Mouse (Mus musculus) heart, embryonic 16.5 days (tissue): ENCODE measurements around the gene Rsu1. TPM values are rescaled to one million over a fixed set of nuclear protein-coding genes. Genes with fewer than 3 reads are reported as not detected.

Experiments used
- ATAC-seq: fragments of 200-750 bp; cut with Nextera tagmentation; replicated peaks from 2 replicates; pipeline ENCODE4 v1.8.0; 2017; ENCODE audit warnings: moderate number of reproducible peaks; ENCODE audit not compliant: insufficient read depth, low FRiP score; ENCODE audit errors: extremely low read depth
- H3K27ac ChIP-seq: fragments of 300-500 bp; sonication (generic); 2 replicates; pipeline ENCODE4 v1.5.1; 2014; ENCODE audit warnings: mild to moderate bottlenecking, low read length, control low read depth, moderate library complexity
- H3K27me3 ChIP-seq: fragments of 300-500 bp; sonication (generic); 2 replicates; pipeline ENCODE4 v1.6.1; 2014; ENCODE audit warnings: low read length, mixed read lengths; ENCODE audit not compliant: control insufficient read depth, insufficient read depth
- H3K36me3 ChIP-seq: fragments of 300-500 bp; sonication (generic); 2 replicates; pipeline ENCODE4 v1.6.1; 2014; ENCODE audit not compliant: control insufficient read depth, insufficient read depth
- H3K4me1 ChIP-seq: fragments of 300-500 bp; sonication (generic); 2 replicates; pipeline ENCODE4 v1.6.1; 2014; ENCODE audit warnings: low read length, mixed read lengths; ENCODE audit not compliant: control insufficient read depth, insufficient read depth
- H3K4me2 ChIP-seq: fragments of 300-500 bp; sonication (generic); 2 replicates; pipeline ENCODE4 v1.6.1; 2014; ENCODE audit warnings: low read depth, mild to moderate bottlenecking, control low read depth, low read length
- H3K4me3 ChIP-seq: fragments of 300-500 bp; sonication (generic); 2 replicates; pipeline ENCODE4 v1.5.1; 2014; ENCODE audit warnings: mild to moderate bottlenecking, control low read depth, low read length
- H3K9ac ChIP-seq: fragments of 300-500 bp; sonication (generic); 2 replicates; pipeline ENCODE4 v1.6.1; 2014; ENCODE audit warnings: low read length, control low read depth
- H3K9me3 ChIP-seq: fragments of 300-500 bp; sonication (generic); replicated peaks from 2 replicates; pipeline ENCODE4 v1.6.1; 2016; ENCODE audit warnings: low read length; ENCODE audit not compliant: control insufficient read depth
- WGBS: fragments of 180-500 bp; shearing (Covaris S2); extraction: QIAGEN DNeasy Blood & Tissue Kit; methylation state at CpG from one replicate; pipeline ENCODE4 v1.1.7; 2014; 5-methylcytosine and 5-hydroxymethylcytosine counted together
- polyA plus RNA-seq: library from polyadenylated mRNA; unstranded; fragments of >200 nt; fragmentation: Nextera tagmentation; extraction: Ambion mirVana; gene quantifications from 2 replicates; pipeline ENCODE4 v1.2.1, GENCODE M21; 2015

Gene Rsu1
- 138 and 142 TPM in 2 replicates for polyA plus RNA-seq

DNA sequence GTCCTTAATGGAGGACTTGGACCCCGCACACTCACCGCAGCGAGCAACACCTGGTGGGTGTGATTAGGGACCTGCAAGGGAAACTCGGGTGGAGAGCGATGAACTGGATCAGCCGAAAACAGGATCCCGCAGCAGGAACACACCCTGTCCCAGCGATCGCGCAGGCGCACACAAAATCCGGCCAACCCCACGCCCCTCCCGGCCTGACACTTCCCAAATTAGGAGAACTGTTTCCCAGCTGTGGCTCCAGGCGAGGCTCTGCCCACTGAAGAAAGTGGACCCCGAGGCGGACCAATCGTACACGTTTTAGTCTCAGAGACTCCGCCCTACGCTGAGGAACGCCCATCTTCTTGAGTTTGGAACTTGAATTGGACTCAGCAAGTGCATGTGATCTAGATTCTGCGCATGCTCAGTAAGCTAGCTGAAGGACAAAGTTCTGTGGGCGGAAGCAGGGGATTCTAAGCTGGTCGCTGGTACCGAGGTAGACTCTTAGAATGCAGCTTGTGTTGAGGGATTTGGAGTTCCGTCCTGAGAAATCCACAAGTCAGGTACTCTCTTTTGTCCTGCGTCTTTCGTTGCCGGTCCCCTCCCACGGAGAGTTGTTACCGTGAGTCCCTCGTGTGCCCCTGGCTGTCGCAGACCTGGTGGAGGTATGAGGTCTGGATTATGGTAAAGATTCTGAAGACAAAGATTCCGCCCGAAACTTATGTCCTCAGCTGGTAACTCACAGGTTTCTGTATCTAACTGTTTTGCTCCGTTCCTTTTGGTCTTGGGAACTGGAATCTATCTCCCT lies at the start of gene Rsu1:
Rsu1 (minus strand) TSS at position 251 of the 793 bp plus-strand sequence.
- peak; percentile 98 for ATAC-seq
- H3K4me3 ChIP-seq, result peak within 1 kb of the TSS; percentile 72
- no peaks in the 10 kb centered on the region for H3K9me3 ChIP-seq
- peaks cover 2% of the 10 kb centered on the region; the same call in 1 of the 2 replicates for H3K36me3 ChIP-seq
- H3K27ac ChIP-seq, result peak within 1 kb of the TSS; percentile 84
- peak within 1 kb of the TSS; percentile 77 for H3K4me2 ChIP-seq
- peaks cover 20% of the 10 kb centered on the region for H3K4me1 ChIP-seq
- no peaks in the 10 kb centered on the region for H3K27me3 ChIP-seq
- peak within 1 kb of the TSS; percentile 82 for H3K9ac ChIP-seq
- under 1% methylated on average over 37 of the region's 37 CpGs for WGBS

DNA sequence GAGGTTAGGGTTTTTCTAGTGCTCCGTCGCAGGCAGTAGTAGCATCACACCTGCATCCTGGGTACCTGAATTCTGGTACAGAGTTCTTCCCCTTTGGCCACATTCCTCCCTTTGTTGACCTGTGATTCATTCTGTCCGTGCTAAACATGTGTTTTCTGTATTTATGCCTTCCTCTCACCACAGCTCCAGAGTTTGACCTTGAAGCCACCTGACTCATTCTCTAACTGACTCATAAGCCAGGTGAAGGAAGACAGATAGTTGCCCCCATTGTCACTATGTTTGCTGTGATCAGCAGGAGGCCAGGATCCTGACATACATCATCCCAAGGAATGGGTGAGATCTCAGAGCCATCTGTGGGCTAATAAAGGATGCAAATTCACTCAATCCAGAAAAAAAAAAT lies 32.2 kb upstream of the Rsu1 start:
- no peak overlapping the region for H3K9ac ChIP-seq
- H3K27ac ChIP-seq, result no peak overlapping the region
- WGBS, result 84% methylated on average over 3 of the region's 3 CpGs
- no peaks in the 10 kb centered on the region for H3K36me3 ChIP-seq
- H3K4me3 ChIP-seq, result no peak overlapping the region
- ATAC-seq, result no peak
- H3K4me1 ChIP-seq, result no peaks in the 10 kb centered on the region
- H3K27me3 ChIP-seq, result no peaks in the 10 kb centered on the region
- no peak overlapping the region for H3K4me2 ChIP-seq
- no peaks in the 10 kb centered on the region for H3K9me3 ChIP-seq

DNA sequence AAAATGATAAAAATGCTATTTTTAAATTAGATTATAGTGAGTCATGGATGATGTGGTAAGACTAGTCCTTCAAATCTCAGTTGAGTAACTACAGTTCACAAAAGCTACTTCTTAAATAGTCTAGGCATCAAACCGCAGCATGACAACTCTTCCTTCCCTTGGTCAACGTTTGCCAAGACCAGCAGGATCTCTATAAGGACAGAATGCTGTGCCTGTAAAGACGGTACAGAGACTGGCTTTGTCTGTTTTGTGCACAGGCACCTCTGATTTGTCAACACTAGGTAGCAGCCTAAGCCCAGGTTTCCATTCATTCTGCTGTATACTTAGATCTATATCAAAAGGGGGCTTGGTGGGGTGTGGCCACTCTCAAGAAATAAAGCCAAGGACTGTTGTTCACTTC lies 27.8 kb upstream of the Rsu1 start:
- Histone ChIP-seq H3K27ac (no peak overlapping the region), H3K9ac (no peak overlapping the region), H3K9me3 (no peaks in the 10 kb centered on the region), H3K36me3 (no peaks in the 10 kb centered on the region), H3K4me3 (no peak overlapping the region), H3K27me3 (no peaks in the 10 kb centered on the region), H3K4me2 (no peak overlapping the region), H3K4me1 (0 out of 2 replicates have a peak, but pooled peaks cover 2% of the 10 kb centered on the region)
- 21% methylated on average over 3 of the region's 3 CpGs for whole genome bisulfite sequencing
- no peak; the same call in 1 of the 2 replicates for ATAC-seq

DNA sequence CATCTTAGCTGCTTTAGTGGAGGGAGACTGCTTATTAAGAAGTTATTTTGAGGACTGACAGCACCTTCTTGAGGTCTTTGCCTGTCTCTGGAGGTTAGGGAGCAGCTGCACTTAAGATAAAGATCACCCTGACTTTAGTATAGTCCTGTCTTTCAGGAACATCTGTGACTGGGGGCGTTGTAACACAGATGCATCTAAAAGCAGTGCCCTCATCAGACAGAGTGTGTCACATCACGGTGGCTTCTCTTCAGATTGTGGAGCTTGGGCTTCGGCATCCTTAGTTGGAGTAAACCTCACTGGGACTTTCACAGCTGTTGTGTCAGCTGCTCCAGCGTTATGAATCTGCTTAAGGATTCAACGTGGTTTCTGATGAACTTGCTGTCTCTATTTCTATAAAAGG lies 26.5 kb upstream of the Rsu1 start:
- no peaks in the 10 kb centered on the region for H3K9me3 ChIP-seq
- ATAC-seq, result peak; percentile 67; the same call in 1 of the 2 replicates
- H3K4me1 ChIP-seq, result 0 out of 2 replicates have a peak, but pooled peaks cover 2% of the 10 kb centered on the region
- WGBS, result 36% methylated on average over 5 of the region's 5 CpGs
- H3K27ac ChIP-seq, result no peak overlapping the region
- no peaks in the 10 kb centered on the region for H3K36me3 ChIP-seq
- no peaks in the 10 kb centered on the region for H3K27me3 ChIP-seq
- H3K4me2 ChIP-seq, result no peak overlapping the region
- no peak overlapping the region for H3K9ac ChIP-seq
- no peak overlapping the region for H3K4me3 ChIP-seq

DNA sequence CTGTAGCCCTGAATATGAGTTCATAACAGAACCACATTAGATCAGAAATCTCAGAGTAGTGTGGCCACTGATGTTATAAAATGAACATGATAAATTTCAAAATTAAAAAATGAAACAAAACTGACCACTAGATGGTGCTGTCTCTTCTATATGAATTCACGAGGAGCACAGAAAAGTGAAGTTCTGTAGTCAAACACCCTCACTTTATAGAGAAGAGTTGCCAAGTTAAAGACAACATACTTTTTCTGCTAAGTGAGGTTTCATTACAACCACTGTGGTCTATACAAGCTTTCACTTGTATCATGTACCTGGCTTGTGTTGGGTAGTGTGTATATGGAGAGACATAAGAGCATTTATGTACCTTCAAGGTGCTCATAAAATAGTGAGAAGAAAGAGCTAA lies 19.4 kb upstream of the Rsu1 start:
- H3K9ac ChIP-seq, result no peak overlapping the region
- no peaks in the 10 kb centered on the region for H3K36me3 ChIP-seq
- no peak overlapping the region for H3K27ac ChIP-seq
- H3K4me2 ChIP-seq, result no peak overlapping the region
- H3K4me1 ChIP-seq, result 0 out of 2 replicates have a peak, but pooled peaks cover 2% of the 10 kb centered on the region
- no peak overlapping the region for H3K4me3 ChIP-seq
- no peak for ATAC-seq
- WGBS, result 0% methylated on average over 1 of the region's 1 CpGs
- no peaks in the 10 kb centered on the region for H3K27me3 ChIP-seq
- H3K9me3 ChIP-seq, result no peaks in the 10 kb centered on the region

DNA sequence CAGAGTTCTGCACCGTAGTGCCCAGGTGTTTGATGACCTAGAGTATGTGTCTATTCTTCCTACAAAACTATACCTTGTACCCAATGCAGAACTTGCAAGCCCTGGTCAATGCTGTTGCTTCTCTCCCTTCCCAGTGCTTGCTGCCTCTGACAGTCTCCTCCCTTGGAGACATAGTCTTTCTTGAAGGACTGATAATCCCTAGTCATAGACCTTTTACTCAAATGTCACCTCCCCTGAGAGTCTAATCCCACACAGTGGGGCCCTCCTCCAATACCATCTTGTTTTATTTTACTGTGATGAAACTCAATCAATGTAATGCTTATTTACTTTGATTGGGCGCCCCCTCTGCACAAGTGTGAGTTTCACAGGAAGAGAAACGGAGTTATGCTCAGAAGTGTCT lies 18.9 kb upstream of the Rsu1 start:
- Histone ChIP-seq H3K27me3 (no peaks in the 10 kb centered on the region), H3K4me3 (no peak overlapping the region), H3K27ac (no peak overlapping the region), H3K9me3 (no peaks in the 10 kb centered on the region), H3K4me2 (no peak overlapping the region), H3K36me3 (no peaks in the 10 kb centered on the region), H3K4me1 (0 out of 2 replicates have a peak, but pooled peaks cover 2% of the 10 kb centered on the region), H3K9ac (no peak overlapping the region)
- WGBS, result 74% methylated on average over 3 of the region's 3 CpGs
- ATAC-seq, result no peak

DNA sequence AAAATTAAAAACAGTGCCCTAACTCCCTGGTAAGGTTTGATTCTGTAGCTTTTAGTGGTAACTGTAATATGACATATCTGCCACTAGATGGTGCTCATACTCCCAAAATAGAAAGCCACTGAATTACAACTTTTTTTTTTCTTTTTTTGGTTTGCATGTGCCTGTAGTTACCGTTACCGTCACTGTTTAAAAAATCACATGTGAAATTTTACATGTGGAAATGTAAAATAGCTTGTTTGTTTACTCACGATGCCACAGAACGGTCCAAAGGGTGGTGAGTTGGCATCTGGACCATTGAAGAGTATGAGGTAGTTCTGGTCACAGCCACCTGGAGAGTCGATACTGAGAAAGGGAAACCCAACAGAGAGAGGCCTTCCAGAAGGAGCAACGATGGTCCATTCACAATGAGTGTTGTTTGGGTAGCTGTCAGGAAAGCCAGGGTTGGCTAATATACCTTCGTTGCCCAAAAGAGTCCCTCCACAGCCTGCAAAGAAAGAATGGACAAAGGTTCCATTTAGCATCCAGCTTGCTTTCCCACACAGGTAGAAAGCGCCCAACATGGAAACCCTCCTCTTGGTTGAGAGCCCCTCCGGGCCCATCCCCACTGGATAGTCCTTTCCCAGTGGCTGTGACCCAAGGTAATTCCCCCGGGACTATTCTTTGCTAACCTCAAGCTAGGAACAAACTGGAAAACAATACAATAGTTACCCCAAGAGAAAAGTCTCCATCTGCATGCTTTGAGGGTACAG lies 7.1 kb upstream of the Rsu1 start:
- peak overlapping the region; percentile 51 for H3K4me2 ChIP-seq
- no peaks in the 10 kb centered on the region for H3K27me3 ChIP-seq
- H3K4me3 ChIP-seq, result no peak overlapping the region
- H3K36me3 ChIP-seq, result no peaks in the 10 kb centered on the region
- H3K9ac ChIP-seq, result no peak overlapping the region
- no peaks in the 10 kb centered on the region for H3K4me1 ChIP-seq
- no peak overlapping the region for H3K27ac ChIP-seq
- H3K9me3 ChIP-seq, result no peaks in the 10 kb centered on the region
- ATAC-seq, result no peak
- WGBS, result 50% methylated on average over 10 of the region's 10 CpGs

DNA sequence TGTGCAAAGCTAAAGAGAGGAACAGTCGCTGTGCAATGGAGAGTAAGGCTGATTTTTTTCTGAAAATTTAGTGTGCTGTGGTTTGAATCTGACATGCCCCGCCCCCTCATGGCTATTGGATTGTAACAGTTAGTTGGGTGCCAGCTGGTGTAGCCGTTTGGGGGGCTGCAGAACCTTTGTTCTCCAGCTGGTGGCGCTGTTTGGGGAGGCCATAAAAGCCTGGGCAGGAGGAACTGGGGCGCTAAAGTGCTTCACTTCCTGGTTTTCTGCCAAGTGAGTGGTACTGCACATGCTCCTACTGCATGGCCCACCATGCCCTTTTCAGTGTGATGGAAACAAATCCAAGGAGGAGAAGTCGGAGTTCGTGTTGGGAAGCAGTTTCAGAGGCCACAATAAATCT lies 4.7 kb upstream of the Rsu1 start:
- Histone ChIP-seq H3K9ac (no peak overlapping the region), H3K4me1 (no peaks in the 10 kb centered on the region), H3K9me3 (no peaks in the 10 kb centered on the region), H3K4me3 (no peak overlapping the region), H3K4me2 (no peak overlapping the region), H3K27me3 (no peaks in the 10 kb centered on the region), H3K36me3 (no peaks in the 10 kb centered on the region), H3K27ac (no peak overlapping the region)
- 59% methylated on average over 7 of the region's 7 CpGs for WGBS
- ATAC-seq, result no peak

DNA sequence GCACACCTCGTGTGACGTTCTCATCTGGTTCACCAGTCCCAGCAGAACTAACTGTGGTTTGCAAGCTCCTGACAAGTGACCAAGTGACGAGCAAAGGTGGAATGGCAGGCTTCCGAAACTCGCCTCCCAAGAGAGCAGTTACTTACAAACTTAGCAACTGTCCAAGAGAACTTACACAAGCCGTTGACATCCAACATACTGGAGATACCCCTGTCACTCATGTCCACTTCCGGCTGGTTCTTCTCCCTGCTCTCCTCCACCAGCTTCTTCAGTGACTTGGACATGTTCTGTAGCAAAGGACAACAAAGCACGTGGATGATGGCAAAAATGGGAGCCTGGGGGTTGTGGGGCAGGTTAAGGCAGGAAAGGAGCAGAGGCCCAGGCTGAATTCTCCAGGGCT lies 479 bp downstream of the Rsu1 start:
- Histone ChIP-seq H3K9ac (peak overlapping the region; percentile 82), H3K27ac (peak overlapping the region; percentile 84), H3K36me3 (peaks cover 2% of the 10 kb centered on the region; the same call in 1 of the 2 replicates), H3K4me1 (peaks cover 20% of the 10 kb centered on the region), H3K9me3 (no peaks in the 10 kb centered on the region), H3K4me2 (peak overlapping the region; percentile 77), H3K27me3 (no peaks in the 10 kb centered on the region), H3K4me3 (peak overlapping the region; percentile 72)
- 9% methylated on average over 8 of the region's 8 CpGs for WGBS
- no peak; the same call in none of the 2 replicates for ATAC-seq
